Mouse (Mus musculus): ENCODE results near the gene Hps1.

DNA sequence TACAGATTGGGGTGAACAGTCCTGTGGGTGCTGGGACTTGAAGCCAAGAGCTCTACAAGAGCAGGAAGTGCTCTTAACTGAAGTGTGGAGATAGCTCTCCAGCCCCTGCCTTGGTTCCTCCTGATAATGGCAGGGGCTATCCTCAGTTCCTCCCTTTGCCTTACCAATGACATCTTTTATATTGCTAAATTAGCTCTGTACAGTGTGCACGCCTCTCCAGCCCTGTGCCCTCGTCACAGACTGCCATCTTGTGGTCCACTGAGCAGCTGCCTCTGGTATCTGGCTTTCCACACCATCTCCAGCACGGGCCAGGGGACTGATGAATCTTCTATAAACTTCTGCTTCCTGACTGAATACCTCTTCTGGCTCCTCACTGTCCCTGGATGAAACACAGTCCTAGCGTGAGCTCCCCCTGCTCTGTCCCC, 35.6 kb downstream of the Hps1 start:
- TF ChIP-seq CTCF (IDR thresholded peaks at IDR 0.05; ENCODE audit: insufficient read depth, low read depth, low read length) (peak; percentile 64), POLR2A (IDR thresholded peaks at IDR 0.05; ENCODE audit: insufficient read depth, low read depth, low read length) (no peak)
